Mouse (Mus musculus): ENCODE data around the gene Ptger4.

The Ptger4 gene

DNA sequence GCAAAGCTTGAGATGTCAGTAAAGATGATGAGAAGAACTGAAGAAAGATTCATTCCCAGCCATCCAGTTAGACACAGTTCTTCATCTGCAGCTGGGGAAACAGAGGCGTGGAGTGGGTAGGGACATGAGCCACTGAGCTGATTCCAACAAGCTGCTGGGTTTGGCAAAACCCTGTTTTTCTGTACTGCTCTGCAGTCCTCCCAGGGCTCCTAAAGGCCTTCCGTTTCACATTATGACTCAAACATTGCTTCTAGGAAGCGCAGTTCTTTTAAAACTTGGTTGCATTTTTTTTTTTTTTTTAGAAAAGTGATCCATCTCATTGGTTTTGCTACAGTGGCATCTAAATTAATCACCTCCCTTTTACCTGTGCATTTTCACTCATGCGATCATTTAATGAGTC is 5.4 kb downstream of the Ptger4 start:
- in situ Hi-C loops (cut with MboI, MseI) = loop anchor here (5.0 to 25.0 kb wide), 4 partner anchors 274 to 966 kb away; no protein-coding TSS in a partner anchor

DNA sequence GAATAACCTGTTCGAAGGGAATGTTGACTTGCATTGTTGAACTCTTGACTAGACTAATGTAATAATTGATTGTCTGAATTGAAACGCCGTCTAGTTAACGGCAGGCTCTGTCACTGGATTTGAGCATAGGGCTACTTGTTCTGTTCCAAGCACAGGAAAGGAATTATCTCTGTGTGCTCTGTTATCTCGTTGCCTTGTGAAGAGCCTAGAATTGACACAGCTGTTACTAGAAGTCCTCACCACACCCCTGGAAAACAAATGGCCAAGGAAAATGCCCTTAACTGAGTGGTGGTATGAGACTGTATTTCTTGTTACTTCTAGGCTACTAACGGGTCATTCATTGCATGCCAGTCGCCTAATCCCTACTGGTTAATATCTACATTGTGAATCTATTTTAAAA is 5.9 kb downstream of the Ptger4 start:
- in situ Hi-C loops (cut with MboI, MseI) = loop anchor here (5.0 to 25.0 kb wide), 4 partner anchors 274 to 967 kb away; no protein-coding TSS in a partner anchor

DNA sequence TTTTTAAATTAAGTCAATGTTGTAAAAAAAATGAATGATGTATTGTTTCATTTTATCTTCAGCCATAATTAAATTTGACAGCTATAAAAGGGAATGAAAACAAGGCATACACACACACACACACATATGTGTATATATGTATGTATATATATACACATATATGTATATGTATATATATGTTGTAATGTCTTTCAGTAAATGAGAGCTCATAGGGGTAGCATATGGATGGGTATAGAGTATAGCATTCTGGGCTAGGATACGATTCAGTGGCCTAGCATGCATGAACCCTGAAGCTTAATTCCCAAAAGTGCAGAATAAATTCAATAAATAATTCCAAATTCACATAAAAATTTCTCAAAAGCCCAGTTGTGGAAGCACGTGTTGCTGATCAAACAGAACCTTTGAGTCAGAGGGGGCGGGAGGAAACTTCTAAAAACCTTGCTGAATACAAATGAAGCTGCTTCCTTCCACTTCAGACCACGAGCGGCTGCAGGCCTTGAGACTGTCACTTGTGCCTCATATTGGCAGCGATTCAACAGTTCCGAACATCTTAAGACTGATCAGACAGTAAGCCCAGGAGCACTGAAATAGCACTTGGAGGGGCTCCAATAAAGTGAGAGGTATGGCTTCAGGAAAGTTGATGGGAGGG is 6.9 kb downstream of the Ptger4 start:
- in situ Hi-C loops (cut with MboI, MseI) = loop anchor here (5.0 to 25.0 kb wide), 4 partner anchors 275 to 968 kb away; no protein-coding TSS in a partner anchor

DNA sequence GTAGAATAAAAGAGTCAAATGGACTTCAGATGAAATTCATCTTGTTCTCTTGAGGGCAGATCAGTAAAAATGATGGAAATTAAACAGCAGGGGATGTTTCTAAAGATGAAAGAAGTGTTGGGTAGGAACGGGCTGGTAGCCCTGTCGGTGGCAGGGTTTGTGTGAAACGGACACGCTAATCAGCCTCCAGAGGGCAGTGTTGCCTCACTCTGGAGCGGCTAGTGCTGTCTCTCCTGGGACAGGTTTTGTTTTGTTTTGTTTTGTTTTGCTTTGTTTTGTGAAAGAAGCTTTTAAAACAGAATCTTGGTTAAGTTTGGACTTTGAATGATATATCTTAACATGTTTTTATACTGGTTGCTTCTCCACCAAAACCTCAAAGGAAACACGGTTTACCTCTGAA is 7.4 kb downstream of the Ptger4 start:
- in situ Hi-C loops (cut with MboI, MseI) = loop anchor here (5.0 to 25.0 kb wide), 4 partner anchors 276 to 968 kb away; no protein-coding TSS in a partner anchor

DNA sequence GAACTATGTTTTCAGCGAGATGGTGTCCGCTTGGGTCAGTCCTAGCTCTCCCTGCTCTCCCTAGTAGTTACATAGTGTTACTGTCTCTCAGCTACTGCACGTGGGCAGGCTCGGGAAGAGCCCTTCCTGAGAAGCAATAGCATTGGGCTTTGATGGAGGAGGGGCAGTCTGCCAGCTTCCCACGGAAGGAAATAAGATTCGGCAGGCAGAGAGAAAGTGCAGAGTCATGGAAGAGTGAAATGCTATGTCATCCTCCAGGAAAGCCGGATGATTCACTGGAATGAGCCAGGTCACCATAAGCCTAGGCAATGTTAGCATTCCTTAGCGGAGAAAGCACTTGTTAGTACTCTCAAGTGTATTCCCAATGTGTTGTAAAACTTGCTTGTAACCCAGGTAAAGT is 8.5 kb downstream of the Ptger4 start:
- in situ Hi-C loops (cut with MboI, MseI) = loop anchor here (5.0 to 25.0 kb wide), 4 partner anchors 277 to 969 kb away; no protein-coding TSS in a partner anchor

DNA sequence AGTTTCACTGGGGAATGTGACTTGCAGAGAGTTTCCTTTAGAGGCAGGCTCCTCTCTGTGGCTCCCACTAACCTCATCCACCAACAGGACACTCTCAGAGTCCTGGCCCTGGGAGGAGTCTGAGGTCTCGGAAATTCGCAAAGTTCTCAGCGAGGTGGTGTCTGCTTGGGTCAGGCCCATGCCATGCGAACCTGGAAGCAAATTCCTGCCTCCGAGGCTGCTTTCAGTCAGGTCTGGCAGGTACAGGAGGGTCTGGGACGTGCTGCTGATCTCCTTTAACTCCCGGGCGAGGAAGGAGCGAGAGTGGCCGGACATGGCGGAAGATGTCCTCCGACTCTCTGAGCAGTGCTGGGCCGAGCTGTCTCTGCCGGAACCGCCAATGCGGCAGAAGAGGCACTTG is 9.3 kb downstream of the Ptger4 start:
- in situ Hi-C loops (cut with MboI, MseI) = loop anchor here (5.0 to 25.0 kb wide), 4 partner anchors 278 to 970 kb away; no protein-coding TSS in a partner anchor

DNA sequence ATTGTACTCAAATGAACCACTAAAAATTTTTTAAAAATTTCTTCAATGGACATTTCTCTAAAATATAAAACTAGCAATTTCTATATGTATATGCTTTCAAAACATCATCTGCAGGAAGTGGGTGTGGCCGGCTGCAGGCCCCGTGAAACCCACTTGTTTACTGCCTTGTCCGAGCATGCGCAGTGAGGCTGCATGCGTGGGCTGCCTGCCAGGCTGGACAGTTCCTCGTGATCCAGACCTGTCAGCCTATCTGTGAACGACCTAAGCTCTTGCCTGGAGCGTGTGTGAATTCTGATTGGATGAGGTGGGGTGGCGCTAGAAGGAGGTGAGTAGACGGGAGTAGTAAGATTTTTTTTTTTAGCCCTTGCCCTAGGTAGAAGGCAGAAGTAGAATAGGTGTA is 13.2 kb downstream of the Ptger4 start:
- in situ Hi-C loops (cut with MboI, MseI) = loop anchor here (10.0 to 25.0 kb wide), 3 partner anchors 282 to 974 kb away; no protein-coding TSS in a partner anchor

DNA sequence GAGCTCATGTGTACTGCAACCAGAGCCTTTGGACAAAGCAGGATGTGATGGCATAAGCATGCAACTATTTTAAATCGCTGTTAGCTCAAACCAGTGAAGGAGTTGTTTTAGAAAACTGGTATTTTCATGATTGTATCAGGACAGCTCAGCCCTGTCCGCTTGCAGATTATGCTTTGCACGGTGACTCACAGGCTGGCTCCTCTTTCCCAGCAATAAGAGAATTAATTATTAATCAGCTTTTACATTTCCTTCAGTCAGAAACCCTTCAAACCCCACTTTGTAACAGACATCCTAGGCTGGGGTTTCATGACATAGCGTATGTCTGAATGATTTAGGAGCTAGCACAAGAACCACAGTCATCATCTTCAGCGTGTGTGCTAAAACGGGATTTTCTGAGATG is 23.5 kb downstream of the Ptger4 start:
- in situ Hi-C loops (cut with MboI, MseI) = no loop called here

DNA sequence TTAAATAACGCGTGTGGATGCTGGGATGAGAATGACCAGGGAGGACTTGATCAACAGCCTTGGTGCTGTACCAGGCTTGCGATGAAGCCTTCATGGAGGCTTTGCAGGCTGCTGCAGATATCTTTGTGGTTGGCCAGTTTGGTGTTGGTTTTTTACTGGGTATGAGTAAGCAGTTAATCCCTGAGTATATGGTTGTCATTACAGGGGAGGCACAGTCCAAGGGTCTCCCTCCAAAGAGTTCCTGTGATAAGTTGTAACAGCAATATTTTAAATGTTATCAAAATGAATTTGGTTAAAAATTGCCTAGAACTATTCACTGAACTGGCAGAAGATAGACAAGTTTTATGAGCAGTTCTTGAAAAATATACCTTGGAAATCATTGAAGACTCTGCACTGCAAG is 34.9 kb downstream of the Ptger4 start:
- in situ Hi-C loops (cut with MboI, MseI) = no loop called here

DNA sequence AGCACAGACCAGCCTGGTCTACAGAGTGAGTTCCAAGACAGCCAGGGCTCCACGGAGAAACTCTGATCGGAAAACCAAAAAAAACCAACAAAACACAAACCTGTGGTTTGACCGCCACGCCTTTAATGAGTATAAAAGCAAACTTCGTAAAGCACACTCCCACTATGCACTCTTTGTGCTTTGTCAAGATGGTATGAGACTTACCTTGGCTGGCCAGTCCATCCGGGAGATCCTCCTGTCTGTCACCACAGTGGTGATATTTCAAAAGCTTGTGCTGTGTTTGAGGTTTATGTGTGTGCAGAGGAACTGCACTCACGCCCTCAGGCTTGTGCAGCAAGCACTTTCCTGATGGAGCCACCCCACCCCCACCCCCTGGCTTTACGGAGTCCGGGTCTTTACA is 38.8 kb downstream of the Ptger4 start:
- in situ Hi-C loops (cut with MboI, MseI) = no loop called here

DNA sequence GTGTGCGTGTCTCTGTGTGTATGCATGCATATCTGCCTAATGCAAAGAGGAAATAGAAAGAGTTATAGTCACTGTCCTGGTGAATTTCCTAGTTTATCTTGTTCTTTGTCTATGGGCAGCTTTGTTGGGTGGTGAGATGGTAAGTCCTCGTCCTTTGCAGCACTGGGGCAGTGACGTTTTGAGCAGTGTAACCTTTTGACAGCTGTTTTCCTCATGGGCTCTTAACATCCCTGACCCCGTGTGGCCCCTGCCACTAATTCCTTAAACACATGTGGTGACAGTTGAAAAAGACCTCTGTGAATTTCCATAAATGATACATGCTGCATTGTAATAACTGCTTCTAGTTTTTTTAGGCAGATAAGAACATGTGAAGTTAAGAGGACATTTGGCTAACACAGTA is 47.3 kb downstream of the Ptger4 start:
- in situ Hi-C loops (cut with MboI, MseI) = loop anchor here (10.0 kb wide), 2 partner anchors 878 to 1008 kb away; no protein-coding TSS in a partner anchor

DNA sequence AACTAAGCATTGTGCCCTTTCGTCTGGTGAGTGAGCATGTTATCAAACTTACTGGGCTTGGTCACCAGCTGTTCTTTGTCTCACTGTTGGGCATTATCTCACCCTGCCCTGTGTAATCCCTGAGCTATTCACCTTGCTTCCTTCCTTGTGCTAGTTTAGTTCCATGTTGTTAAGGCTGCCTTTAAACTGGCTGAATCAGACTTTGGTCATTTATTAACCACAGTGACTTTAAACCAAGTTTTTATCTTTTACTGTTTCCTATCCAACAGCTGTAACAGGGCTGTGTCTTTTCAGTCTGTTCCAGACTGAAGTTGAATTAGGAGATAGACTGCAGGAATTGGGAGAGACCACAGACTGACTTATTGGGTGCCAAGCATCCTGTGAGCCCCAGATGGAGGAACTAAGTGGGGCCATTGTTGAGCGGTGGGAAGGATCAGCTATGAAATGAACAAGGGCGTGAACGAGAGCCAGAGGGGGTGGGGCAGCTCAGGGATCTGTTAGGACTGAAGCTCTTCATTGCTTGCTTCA is 47.9 kb downstream of the Ptger4 start:
- in situ Hi-C loops (cut with MboI, MseI) = loop anchor here (10.0 kb wide), 2 partner anchors 879 to 1009 kb away; no protein-coding TSS in a partner anchor

DNA sequence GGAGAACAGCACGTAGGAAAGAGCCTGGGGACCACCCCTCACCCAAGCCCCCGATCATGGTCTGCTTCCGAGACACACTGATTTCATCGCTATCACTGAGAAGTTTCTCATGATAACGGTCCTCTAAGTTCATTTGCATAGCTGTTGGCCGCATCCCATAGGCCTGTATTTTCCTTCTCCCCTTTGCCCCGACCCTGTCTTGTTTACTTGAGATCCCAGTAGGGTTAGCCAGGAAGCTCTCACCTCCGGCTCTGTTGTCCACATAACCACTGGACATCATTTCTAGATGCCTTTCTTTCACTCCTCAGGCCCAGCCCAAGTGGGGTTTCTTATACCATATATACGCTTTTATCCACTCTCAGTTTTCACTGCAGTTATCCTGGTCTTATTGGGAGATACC is 49.1 kb downstream of the Ptger4 start:
- in situ Hi-C loops (cut with MboI, MseI) = loop anchor here (5.0 to 10.0 kb wide), 3 partner anchors 880 to 1012 kb away; no protein-coding TSS in a partner anchor

DNA sequence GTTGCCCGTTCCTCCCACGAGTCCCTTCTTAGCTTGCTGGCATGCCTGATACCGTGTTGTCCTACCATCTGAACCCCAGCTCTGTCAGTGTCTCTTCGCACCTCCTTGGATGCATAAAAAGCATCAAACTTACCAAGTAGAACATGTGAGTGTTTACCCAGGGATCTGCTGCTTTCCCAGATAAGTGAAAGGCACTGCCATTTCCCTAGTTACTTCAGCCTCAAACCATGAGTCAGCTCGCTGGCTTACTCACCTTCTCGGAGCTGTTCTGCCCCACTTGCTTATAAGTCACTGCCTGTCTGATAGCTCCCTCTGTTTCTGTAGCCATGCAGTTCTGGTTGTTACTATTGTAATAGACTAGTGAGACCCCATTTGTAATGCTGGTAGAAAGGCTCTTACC is 49.5 kb downstream of the Ptger4 start:
- in situ Hi-C loops (cut with MboI, MseI) = loop anchor here (5.0 to 10.0 kb wide), 3 partner anchors 880 to 1013 kb away; no protein-coding TSS in a partner anchor

DNA sequence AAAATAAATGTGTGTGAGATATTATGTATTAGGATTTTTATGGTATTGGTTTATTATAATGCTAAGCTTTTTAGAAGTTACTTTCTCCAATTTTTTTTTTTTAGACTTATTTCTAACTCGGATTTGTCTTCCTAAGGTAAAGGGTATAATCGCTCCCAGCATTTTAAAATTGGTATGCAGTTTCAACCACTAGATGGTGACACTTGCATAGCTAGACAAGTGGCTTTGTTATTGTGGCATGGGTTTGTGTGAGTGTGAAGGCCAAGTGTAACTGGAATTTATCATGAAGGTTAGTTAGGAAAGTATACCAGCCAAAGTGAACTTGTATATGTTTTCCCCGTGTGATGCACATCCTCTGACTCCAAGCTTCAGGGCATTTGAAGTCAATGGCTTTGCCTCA is 50.2 kb downstream of the Ptger4 start:
- in situ Hi-C loops (cut with MboI, MseI) = loop anchor here (5.0 to 10.0 kb wide), 3 partner anchors 881 to 1013 kb away; no protein-coding TSS in a partner anchor

DNA sequence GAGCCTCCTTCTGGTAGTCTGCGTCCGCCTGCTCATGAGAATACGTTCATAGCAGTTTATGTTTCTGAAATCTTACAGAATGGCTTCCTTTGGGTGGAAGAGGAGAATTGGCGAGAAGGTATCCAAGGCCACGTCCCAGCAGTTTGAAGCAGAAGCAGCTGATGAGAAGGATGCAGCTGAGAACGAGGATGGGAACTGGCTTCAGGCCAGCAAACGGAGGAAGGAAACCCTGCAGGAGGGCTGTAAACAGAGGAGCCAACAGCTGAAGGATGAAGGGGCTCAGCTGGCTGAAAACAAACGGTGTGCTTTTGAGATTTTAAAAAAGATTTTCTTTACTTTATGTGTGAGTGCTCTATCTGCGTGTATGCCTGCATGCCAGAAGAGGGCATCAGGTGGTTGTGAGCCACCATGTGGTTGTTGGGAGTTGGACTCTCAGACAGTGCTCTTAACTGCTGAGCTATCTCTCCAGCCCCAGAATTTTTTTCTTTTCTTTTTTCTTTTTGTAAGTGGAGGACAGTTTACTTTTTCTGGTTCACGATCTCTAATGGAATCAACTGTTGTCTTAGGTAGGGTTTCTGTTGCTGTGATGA is 54.4 kb downstream of the Ptger4 start:
- in situ Hi-C loops (cut with MboI, MseI) = loop anchor here (5.0 to 10.0 kb wide), 4 partner anchors 42 to 1018 kb away; no protein-coding TSS in a partner anchor

DNA sequence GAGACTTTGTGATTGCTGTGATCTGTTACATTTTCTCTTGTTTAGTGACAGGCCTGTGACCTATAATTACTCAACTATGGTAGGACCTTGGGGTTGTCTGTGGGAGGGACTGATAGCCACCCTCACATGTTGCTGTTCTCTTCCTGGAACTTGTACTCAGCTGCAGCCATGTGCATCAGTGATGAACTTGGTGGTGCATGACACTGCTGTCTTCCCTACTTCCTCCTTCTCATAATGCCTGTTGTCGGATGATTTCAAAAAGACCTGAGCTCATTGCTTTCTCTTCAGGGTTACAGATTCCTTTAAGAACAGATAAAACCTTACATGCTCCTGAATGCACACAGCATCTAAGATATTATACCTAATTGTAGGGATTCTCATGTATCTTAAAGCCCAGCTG is 56.0 kb downstream of the Ptger4 start:
- in situ Hi-C loops (cut with MboI, MseI) = loop anchor here in 1 of 2 experiments (5.0 kb wide), 1 partner anchor 41 kb away; no protein-coding TSS in a partner anchor

DNA sequence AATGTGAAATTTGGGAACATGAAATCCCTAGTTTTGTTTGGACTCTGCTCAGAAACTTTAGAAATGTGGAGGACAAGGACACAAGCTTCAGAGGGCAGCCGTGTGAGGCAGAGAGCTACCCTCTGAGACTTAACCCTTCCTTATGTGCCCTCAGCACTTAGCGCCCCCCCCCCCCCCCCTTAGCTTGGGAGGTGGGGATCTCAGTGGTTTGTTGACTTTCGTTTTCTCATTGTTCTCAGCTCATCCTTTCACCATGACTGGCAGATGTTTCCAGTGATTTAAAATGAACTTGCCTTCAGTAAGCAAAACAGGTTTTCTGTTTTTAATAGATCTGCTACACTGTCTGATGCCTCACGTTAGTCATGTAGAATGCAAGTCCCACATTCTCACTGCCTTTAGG is 56.9 kb downstream of the Ptger4 start:
- in situ Hi-C loops (cut with MboI, MseI) = loop anchor here in 1 of 2 experiments (5.0 kb wide), 1 partner anchor 40 kb away; no protein-coding TSS in a partner anchor

DNA sequence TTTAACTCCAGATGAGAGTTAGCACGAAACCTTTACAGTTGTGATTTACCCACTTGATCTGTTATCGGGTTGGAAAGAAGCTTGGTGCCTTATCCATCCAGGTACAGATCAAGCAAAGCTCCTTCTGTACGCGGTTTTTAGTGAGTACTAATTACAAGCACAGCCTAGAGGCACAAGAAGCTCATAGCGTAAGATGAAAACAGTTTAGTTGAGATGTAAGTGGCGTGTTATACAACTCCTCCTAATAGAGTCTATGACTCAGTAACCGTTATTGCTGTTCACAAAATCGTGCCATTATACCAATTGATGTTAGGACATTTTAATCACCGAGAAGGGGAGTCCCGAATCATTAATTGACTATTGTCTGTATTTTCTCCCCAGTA is 57.7 kb downstream of the Ptger4 start:
- in situ Hi-C loops (cut with MboI, MseI) = loop anchor here in 1 of 2 experiments (5.0 kb wide), 1 partner anchor 39 kb away; no protein-coding TSS in a partner anchor

DNA sequence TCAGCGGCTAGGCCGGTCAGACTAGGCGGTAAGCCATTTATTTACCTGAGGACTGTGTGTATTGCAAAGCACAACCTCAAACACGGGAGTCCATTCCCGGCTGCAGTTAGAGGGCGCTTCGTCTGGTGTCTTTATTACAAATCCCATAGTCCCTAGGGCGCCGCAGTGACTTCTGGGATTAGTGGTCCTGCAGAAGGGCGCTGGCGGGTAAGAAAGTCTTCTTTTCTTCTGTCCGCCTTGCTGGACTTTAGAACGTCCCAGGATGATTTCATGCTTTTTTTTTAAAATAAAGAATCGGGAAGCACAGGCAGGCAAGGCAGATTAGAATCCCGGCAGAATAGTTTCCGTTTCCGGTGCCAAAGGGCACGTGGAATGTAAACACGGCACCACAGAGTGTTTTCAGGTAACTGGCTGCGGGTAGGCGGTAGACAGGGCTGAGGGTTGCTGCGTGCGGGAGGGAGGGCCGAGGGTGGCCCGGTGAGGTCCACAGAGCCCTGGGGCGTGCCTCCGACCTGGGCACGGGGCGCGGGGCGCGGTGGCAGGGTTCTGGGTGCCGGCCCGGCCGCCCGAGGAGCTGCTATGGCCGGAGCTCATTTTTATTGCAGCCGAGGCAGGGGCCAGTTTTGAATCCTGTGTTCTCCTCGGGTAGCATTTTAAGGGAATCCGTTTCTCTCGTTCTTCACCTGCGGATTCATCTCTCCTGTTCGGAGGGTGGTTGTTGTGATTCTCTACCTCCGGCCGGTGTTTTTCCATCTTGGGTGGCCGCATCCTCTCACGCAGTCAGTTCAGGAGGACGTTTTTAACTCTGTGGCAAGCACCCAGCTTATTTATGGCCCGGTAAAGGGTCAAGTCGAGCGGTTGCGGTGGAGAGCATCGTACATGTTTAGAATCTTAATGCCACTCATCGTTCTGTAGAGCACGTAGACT is 58.4 kb downstream of the Ptger4 start, which contains the start of gene Ttc33:
TSS of gene Ttc33 (plus strand) at position 160 of the 927 bp plus-strand sequence.
- in situ Hi-C loops (cut with MboI, MseI) = loop anchor here in 1 of 2 experiments (5.0 kb wide), 1 partner anchor 38 kb away; no protein-coding TSS in a partner anchor
